In genomic region chr19:55791886-55792285, GRCm38 (mm10) we compare ENCODE assay signal across 16 mouse cellular contexts. TPM values are rescaled to one million over a fixed set of nuclear protein-coding genes. Genes with fewer than 3 reads are reported as not detected.
DNase-seq lines count a peak whose midpoint lies in the region; ATAC-seq lines count a peak whose summit lies in the region.
"Had no signal": no experiment of that assay in that cellular context is flagged by ENCODE, and none has a peak within 500 bp of the region (broad histone marks: within the 10 kb centered on the region; RNA-seq: fewer than 3 reads in every experiment).

No protein-coding gene starts in this region.

- DNase-seq in heart, adult 8-10 months (ENCODE audit: low spot score), result no peak
- DNase-seq in midbrain, embryonic 11.5 days (ENCODE audit: low spot score, missing footprints), result no peak
- DNase-seq in splenic B cell, adult 2 months (ENCODE audit: low read depth, low spot score), result peak; percentile 38
- DNase-seq in c-Kit-positive CD71-positive TER-119-positive erythroid progenitor cells, embryonic 14.5 days (ENCODE audit: low spot score), result no peak
- DNase-seq: cerebellum, adult 8-10 months; liver, embryonic 13.5 days; right cerebral cortex, postnatal 14 days had no signal

- peaks cover 71% of the 10 kb centered on the region for H3K4me1 ChIP-seq in heart, embryonic 13.5 days
- peaks cover 36% of the 10 kb centered on the region for H3K4me1 ChIP-seq in midbrain, embryonic 16.5 days (ENCODE audit: control insufficient read depth, insufficient read depth, low read length)
- H3K4me1 ChIP-seq in midbrain, embryonic 11.5 days (ENCODE audit: control insufficient read depth, insufficient read depth, low read length), result peaks cover 20% of the 10 kb centered on the region

- peak overlapping the region; percentile 59 for H3K27ac ChIP-seq in heart, embryonic 13.5 days (replicated peaks)
- peak overlapping the region; percentile 43; the same call in 1 of the 2 replicates for H3K27ac ChIP-seq in midbrain, embryonic 16.5 days (ENCODE audit: low read length)
- H3K27ac ChIP-seq in midbrain, embryonic 11.5 days (ENCODE audit: low read depth, low read length), result no peak overlapping the region
- H3K27ac ChIP-seq: hindbrain, embryonic 15.5 days; kidney, embryonic 15.5 days; layer of hippocampus, adult 2 months; liver, embryonic 13.5 days had no signal

- ATAC-seq in heart, embryonic 13.5 days (ENCODE audit: extremely low read depth, insufficient number of reproducible peaks, low FRiP score, low TSS enrichment), result no peak
- ATAC-seq in midbrain, embryonic 16.5 days, result no peak
- ATAC-seq in midbrain, embryonic 11.5 days (ENCODE audit: low FRiP score), result no peak
- peak; percentile 65 for ATAC-seq in granulocyte monocyte progenitor cell, adult 5-6 weeks (replicated peaks; ENCODE audit: poor library complexity, severe bottlenecking)
- ATAC-seq: lung, postnatal 0 days; Patski had no signal

- H3K27me3 ChIP-seq in heart, embryonic 13.5 days (replicated peaks), result no peaks in the 10 kb centered on the region
- no peaks in the 10 kb centered on the region for H3K27me3 ChIP-seq in midbrain, embryonic 16.5 days (ENCODE audit: control insufficient read depth, insufficient read depth, low read depth, low read length)
- no peaks in the 10 kb centered on the region for H3K27me3 ChIP-seq in midbrain, embryonic 11.5 days (ENCODE audit: control insufficient read depth, insufficient read depth, low read length)
- H3K27me3 ChIP-seq in splenic B cell, adult 2 months (ENCODE audit: control insufficient read depth, insufficient read depth, low read length, poor library complexity, severe bottlenecking), result no peaks in the 10 kb centered on the region
- H3K27me3 ChIP-seq: hindbrain, embryonic 15.5 days; kidney, embryonic 15.5 days; Patski had no signal

- no peaks in the 10 kb centered on the region for H3K9me3 ChIP-seq in heart, embryonic 13.5 days
- no peaks in the 10 kb centered on the region for H3K9me3 ChIP-seq in midbrain, embryonic 16.5 days (replicated peaks; ENCODE audit: control insufficient read depth, low read length, poor library complexity, severe bottlenecking)
- H3K9me3 ChIP-seq in midbrain, embryonic 11.5 days (ENCODE audit: control insufficient read depth, low read length), result no peaks in the 10 kb centered on the region
- H3K9me3 ChIP-seq: hindbrain, embryonic 15.5 days; kidney, embryonic 15.5 days had no signal

- H3K4me2 ChIP-seq in heart, embryonic 13.5 days, result no peak overlapping the region
- H3K4me2 ChIP-seq in midbrain, embryonic 16.5 days (ENCODE audit: low read length), result no peak overlapping the region
- H3K4me2 ChIP-seq in midbrain, embryonic 11.5 days, result no peak overlapping the region
- H3K4me2 ChIP-seq: hindbrain, embryonic 15.5 days; kidney, embryonic 15.5 days; liver, embryonic 13.5 days had no signal

- H3K4me3 ChIP-seq in heart, embryonic 13.5 days, result no peak overlapping the region
- H3K4me3 ChIP-seq in midbrain, embryonic 16.5 days (ENCODE audit: low read depth, low read length), result no peak overlapping the region
- no peak overlapping the region for H3K4me3 ChIP-seq in midbrain, embryonic 11.5 days (ENCODE audit: low read depth, low read length)
- H3K4me3 ChIP-seq: erythroblast, embryonic 14.5 days; hindbrain, embryonic 15.5 days; kidney, embryonic 15.5 days; layer of hippocampus, adult 2 months; liver, embryonic 13.5 days had no signal

- H3K36me3 ChIP-seq in heart, embryonic 13.5 days, result 0 out of 2 replicates have a peak, but pooled peaks cover 5% of the 10 kb centered on the region
- H3K36me3 ChIP-seq in midbrain, embryonic 16.5 days (ENCODE audit: control insufficient read depth, insufficient read depth, low read length), result no peaks in the 10 kb centered on the region
- H3K36me3 ChIP-seq in midbrain, embryonic 11.5 days (ENCODE audit: control insufficient read depth, insufficient read depth, low read length), result no peaks in the 10 kb centered on the region
- no peaks in the 10 kb centered on the region for H3K36me3 ChIP-seq in splenic B cell, adult 2 months (ENCODE audit: control insufficient read depth, insufficient read depth, low read length, poor library complexity, severe bottlenecking)
- H3K36me3 ChIP-seq: hindbrain, embryonic 15.5 days; kidney, embryonic 15.5 days; liver, embryonic 13.5 days had no signal

- H3K9ac ChIP-seq in heart, embryonic 13.5 days, result 0 out of 2 replicates have a peak overlapping the region, but pooled peaks have one; percentile 21
- H3K9ac ChIP-seq in midbrain, embryonic 16.5 days (ENCODE audit: low read depth, low read length), result no peak overlapping the region
- no peak overlapping the region for H3K9ac ChIP-seq in midbrain, embryonic 11.5 days (ENCODE audit: low read length)
- H3K9ac ChIP-seq: hindbrain, embryonic 15.5 days; kidney, embryonic 15.5 days; liver, embryonic 13.5 days had no signal

- 83% methylated on average over 6 of the region's 6 CpGs for WGBS in heart, embryonic 13.5 days
- 90% methylated on average over 6 of the region's 6 CpGs for WGBS in midbrain, embryonic 16.5 days
- WGBS in midbrain, embryonic 11.5 days, result 86% methylated on average over 6 of the region's 6 CpGs

RNA-seq across cellular contexts. Expression of gene Tcf7l2, which starts 50.3 kb away (rescaled TPM):
- polyA plus RNA-seq in heart, embryonic 13.5 days (2015; fragmentation: Nextera tagmentation; extraction: Ambion mirVana), result 42.6 and 43.8 TPM in 2 replicates
- total RNA-seq in heart, adult 8-10 months (2022), result 10 to 100 TPM in 3 of 4 experiments, 1 to 10 TPM in 1; 10.0 to 14.7 (median 12.3) TPM
- polyA plus RNA-seq in midbrain, embryonic 16.5 days (2015; fragmentation: Nextera tagmentation; extraction: Ambion mirVana), result 824 and 1,080 TPM in 2 replicates
- polyA plus RNA-seq in midbrain, embryonic 11.5 days (2014; fragmentation: Nextera tagmentation; extraction: Ambion mirVana), result 379 and 401 TPM in 2 replicates
- 9.3 and 11.7 TPM in 2 replicates for total RNA-seq in granulocyte monocyte progenitor cell, adult 5-6 weeks (2014; fragmentation: Nextera tagmentation)
- total RNA-seq in granulocyte monocyte progenitor cell, adult 5-6 weeks (2017), result 0.73 and 2.9 TPM in 2 replicates
